Mouse (Mus musculus): ENCODE measurements around the gene Gm44596.

GRCm38 (mm10) chr6:128381254-128381653 lies 6.0 kb downstream of the Gm44596 start:
- TF ChIP-seq CTCF (IDR thresholded peaks at IDR 0.05; ENCODE audit: extremely low read depth, insufficient read length, insufficient replicate concordance, low read depth, low read length) (no peak), POLR2A (IDR thresholded peaks at IDR 0.05; ENCODE audit: low read depth, low read length) (no peak)
